Comparison of ENCODE assay signal across 27 mouse cellular contexts in genomic region chr9:21154787-21155186, GRCm38 (mm10).
"Had no signal": no experiment of that assay in that cellular context is flagged by ENCODE, and none has a peak within 500 bp of the region (broad histone marks: within the 10 kb centered on the region; RNA-seq: fewer than 3 reads in every experiment).

No protein-coding gene starts in this region.

- ATAC-seq: hindbrain, postnatal 0 days; intestine, embryonic 16.5 days had no signal

- H3K27ac ChIP-seq: gastrocnemius, adult 2 months; hindbrain, embryonic 10.5 days; hindbrain, embryonic 12.5 days; hindbrain, embryonic 15.5 days; hindbrain, postnatal 0 days; liver, embryonic 13.5 days; liver, embryonic 15.5 days had no signal

- DNase-seq: gastrocnemius, adult 2 months; gastrocnemius, postnatal 10 days; gastrocnemius, postnatal 25 days; heart, adult 18-20 months; heart, postnatal 10 days; heart, postnatal 4 days; kidney, adult 11 months; kidney, adult 2 months; kidney, adult 9 months; kidney, postnatal 14 days; kidney, postnatal 36 days; liver; liver, embryonic 13.5 days had no signal

- H3K9ac ChIP-seq: hindbrain, embryonic 12.5 days; hindbrain, embryonic 15.5 days; kidney, embryonic 15.5 days; liver, embryonic 15.5 days had no signal

- H3K4me2 ChIP-seq: hindbrain, embryonic 12.5 days; hindbrain, embryonic 15.5 days; liver, embryonic 11.5 days; liver, embryonic 13.5 days; liver, embryonic 15.5 days had no signal

- H3K36me3 ChIP-seq: heart, embryonic 10.5 days; heart, embryonic 12.5 days; hindbrain, embryonic 10.5 days; hindbrain, embryonic 12.5 days; hindbrain, embryonic 15.5 days; kidney, embryonic 15.5 days; limb, embryonic 10.5 days; limb, embryonic 12.5 days; liver, embryonic 13.5 days; liver, embryonic 15.5 days had no signal

- H3K9me3 ChIP-seq: heart, embryonic 12.5 days; hindbrain, embryonic 10.5 days; hindbrain, embryonic 15.5 days; limb, embryonic 10.5 days; liver, embryonic 13.5 days; liver, embryonic 15.5 days had no signal

- H3K4me3 ChIP-seq: gastrocnemius, adult 2 months; hindbrain, embryonic 12.5 days; hindbrain, embryonic 15.5 days; kidney, embryonic 15.5 days; layer of hippocampus, adult 2 months; left cerebral cortex, adult 2 months; liver, embryonic 13.5 days; liver, embryonic 15.5 days had no signal

- H3K27me3 ChIP-seq: heart, embryonic 12.5 days; hindbrain, embryonic 15.5 days; kidney, embryonic 15.5 days; limb, embryonic 12.5 days had no signal
